Mouse (Mus musculus) G1E (cell line): ENCODE measurements around the gene Donson.

Source experiments
- CTCF ChIP-seq: IDR thresholded peaks from 2 replicates; pipeline ENCODE4 v1.5.1; 2012; ENCODE audit warnings: low read depth, low read length, inconsistent platforms, mixed read lengths
- GATA1 ChIP-seq: IDR thresholded peaks from 2 replicates; pipeline ENCODE4 v1.6.1; 2012; ENCODE audit warnings: borderline replicate concordance, low read length, inconsistent platforms, mixed read lengths
- GATA2 ChIP-seq: IDR thresholded peaks from 2 replicates; pipeline ENCODE4 v1.6.1; 2012; ENCODE audit warnings: low read depth, low read length, inconsistent platforms, borderline replicate concordance
- POLR2AphosphoS5 ChIP-seq: IDR thresholded peaks from 2 replicates; pipeline ENCODE4 v1.6.1; 2012; ENCODE audit warnings: low read depth, low read length, inconsistent platforms; ENCODE audit not compliant: insufficient replicate concordance
- TAL1 ChIP-seq: conservative IDR thresholded peaks from 2 replicates; pipeline ENCODE4 v1.6.1; 2012; ENCODE audit warnings: low read depth, low read length, inconsistent platforms, mixed read lengths

DNA sequence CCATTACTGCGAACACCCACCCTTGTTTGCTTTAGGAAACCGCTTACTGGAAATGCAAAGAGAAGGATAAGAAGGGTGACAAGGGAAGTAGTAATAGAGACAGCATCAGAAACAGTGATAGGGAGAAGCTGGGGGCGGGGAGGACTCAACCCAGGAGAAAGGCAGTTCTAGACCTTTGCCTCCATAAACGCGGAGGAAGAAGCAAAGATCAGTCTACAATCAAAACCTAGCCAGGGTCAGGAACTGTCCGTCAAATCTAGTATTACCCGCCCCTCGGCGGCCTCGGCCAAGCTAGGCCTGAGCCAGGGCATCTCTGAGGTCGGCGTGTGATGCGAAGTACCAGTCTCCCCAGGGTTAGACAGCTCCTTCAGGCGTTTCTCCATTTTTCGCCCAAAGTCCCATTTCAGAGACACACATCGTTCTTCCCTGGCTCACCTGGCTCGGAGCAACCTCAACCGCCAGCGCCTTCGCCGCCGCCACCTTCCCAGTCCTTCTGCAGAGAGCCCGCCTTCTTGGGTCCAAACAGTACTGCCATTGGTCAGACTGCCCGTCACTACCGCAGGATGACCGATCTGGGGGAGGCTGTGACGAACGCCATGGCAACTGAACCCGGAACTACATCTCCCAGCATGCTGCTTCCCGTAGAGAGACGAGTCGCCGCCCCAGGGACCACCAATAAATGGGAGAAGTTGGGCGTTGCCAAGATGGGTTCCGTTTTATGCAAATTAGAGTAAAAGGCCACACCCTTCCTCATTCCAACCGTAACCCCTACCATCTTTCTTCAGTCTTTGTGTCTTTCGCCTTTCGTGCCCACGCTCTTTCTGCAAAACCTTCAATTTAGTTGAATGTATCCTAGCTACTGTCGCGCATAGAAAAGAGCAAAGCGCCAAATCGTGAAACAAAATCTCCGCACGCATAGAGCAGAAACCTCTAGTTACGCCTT lies 39.8 kb upstream of the Donson start, which contains the start of gene Cryzl1:
- TF ChIP-seq GATA1 (no peak), CTCF (no peak), TAL1 (no peak), POLR2AphosphoS5 (no peak), GATA2 (no peak)
